Mouse (Mus musculus): ENCODE measurements around the gene Nfatc2.

Gene Nfatc2

DNA sequence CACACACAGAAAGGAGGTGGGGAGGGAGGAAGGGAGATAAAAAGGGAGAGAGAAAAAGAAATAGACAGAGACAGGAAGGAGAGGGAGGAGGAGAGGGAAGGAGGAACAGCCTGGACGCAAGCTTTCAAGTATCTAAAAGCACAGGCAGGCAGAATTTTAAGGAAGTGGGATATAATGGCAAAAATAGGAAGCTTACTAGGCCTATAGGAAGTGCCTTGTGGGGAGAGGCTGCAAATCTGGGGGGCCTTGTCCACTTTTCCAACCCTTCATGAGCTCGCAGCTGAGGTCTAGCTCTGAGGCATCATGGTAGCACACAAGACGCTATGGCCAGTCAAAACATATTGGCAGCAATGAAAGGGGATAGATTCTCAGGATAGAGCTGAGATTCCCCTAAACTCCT is 22.3 kb downstream of the Nfatc2 start:
- DNase-seq (ENCODE audit: low spot score): no peak

DNA sequence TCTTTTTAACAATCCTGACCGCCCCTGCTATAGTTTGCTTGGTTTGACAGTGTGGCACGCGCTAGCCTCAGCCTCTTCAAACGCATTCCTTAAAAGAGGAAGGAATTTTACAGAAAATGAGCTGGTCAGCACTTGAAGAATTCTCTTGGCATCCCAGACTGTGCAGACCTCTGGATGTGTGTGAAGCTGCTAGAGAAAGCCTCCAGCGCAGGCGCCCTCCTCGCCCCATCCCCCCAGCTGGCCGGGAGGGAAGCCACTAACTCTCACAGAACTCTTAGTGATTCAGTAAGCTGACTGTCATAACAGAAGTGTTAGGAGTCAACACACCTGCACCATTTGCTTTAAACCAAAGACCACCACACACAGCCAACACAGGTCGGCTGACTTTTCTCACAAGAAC is 23.3 kb downstream of the Nfatc2 start:
- DNase-seq (ENCODE audit: low spot score): no peak

DNA sequence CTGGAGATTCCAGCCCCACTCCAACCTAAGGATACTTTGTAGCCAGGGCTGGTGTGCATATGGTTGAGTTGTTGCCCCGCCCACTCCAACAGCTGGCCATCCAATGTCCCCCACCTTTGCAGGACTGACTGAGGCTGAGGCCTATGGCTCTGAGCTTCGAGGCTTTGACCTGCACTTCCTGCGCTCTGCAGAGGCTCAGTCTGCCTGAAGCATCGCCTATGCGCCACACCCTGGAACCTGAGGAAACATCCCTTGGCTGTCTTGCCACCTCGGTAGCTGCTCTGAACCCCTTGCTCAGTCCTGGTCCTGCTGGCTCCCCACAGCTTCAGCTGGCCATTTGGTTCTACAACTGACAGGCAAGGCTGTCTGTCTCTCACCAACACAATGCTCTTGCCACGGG is 24.1 kb downstream of the Nfatc2 start:
- no peak for DNase-seq (ENCODE audit: low spot score)

DNA sequence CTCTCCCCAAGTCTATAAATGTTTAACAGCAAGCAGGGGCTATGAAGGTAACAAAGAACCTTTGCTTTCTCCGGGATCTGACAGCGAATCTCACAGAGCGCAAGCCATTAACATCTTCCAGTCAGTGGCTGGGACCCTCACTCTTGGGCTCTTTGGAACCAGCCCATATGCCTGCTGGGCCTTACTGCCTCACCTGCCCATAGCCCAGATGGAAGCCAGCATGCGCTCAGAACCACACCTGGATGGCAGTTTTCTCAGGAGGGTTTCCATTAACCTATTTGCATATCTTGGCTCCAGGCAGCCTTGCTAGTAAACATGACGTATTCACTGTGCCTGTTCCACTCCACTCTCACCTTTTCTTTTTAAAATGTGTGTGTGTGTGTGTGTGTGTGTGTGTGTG is 25.6 kb downstream of the Nfatc2 start:
- DNase-seq (ENCODE audit: low spot score): no peak

DNA sequence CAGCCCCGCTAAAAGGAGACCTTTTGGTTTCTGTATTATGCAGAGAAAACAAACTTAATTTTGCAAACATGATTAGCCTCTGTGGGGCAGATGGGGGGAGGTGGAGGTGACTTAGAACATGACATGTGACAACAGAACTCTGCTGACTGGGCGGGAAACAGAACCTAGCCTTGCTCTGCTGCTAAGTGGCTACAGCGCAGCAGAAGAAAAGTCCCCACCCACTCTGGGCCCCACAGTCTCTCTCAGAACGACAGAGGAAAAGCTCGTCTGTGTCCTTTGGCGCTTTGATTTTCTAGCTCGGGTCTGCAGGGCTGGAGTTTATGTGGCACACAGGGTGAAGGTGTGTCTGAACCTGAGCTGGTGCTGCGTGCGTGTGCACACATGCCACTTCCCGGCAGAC is 26.5 kb downstream of the Nfatc2 start:
- DNase-seq (ENCODE audit: low spot score): no peak

DNA sequence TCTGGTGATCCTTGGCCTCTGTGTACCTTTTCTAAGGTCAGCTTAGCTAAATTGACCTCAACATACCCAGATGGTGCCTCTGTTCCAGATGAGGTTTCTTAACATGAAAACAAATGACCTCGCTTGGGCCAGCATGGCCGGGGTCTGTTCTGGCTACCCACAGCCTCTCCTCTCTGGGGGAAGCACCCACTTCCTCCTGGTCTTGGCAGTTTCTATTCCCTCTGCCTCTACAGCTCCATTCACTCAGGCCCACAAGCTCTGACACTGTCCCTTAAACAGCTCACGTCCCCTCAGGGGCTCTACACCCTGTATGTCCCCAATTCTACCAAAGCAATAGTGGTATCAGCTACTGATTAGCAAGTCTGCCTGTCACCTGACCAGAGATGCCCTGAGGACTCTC is 27.6 kb downstream of the Nfatc2 start:
- no peak for DNase-seq (ENCODE audit: low spot score)

DNA sequence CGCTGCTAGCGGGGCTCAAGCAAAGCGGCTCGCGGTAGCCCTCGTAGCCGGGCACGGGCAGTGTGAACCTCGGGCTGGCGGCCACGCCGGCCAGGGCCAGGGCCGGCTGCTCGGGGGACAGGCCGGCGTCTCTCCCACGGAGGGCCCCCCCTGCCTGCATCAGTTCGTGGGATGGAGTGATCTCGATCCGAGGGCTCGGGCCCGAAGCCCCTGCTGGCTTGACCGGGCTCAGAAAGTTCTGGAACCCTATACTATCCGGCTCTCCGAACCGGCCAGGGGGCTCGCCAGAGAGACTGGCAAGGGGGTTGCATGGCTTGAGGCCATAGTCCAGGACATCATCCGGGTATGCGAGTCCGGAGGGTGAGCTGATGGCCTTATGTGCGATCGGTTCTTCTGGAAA is 30.2 kb downstream of the Nfatc2 start:
- DNase-seq (ENCODE audit: low spot score): no peak

DNA sequence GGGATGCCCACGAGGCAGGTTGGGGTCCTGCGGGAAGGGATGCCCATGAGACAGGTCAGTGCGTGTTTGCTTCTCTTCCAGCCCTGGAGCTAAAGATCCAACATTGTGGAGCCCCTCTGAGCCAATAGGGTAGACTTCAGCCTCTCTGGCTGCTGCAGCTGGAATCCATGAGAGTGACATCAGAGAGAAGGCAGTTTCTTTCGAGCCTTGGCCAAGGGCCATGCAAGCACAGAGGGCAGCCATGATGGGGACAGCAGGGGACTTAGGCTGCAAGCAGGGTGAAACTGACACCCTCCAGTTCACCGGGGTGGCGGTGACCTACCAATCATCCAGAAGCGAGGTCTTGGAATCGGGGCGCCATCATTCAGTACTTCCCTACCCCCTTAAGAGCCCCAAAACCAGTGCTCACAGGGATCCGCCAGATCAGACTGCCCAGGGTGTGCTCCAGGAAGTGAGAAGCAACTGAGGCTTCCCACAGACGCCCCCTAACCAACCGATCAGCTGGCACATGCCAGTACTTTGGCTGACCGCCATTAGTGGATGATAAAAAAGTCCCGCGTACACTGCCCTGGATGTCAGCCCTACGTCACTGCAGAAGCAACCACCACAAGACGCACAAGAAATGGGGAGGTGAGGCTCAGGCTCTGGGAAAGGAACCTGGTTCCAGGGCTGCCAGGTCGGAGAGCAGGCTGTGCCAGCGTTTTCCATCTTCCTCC is 35.8 kb downstream of the Nfatc2 start:
- DNase-seq (ENCODE audit: low spot score): no peak

DNA sequence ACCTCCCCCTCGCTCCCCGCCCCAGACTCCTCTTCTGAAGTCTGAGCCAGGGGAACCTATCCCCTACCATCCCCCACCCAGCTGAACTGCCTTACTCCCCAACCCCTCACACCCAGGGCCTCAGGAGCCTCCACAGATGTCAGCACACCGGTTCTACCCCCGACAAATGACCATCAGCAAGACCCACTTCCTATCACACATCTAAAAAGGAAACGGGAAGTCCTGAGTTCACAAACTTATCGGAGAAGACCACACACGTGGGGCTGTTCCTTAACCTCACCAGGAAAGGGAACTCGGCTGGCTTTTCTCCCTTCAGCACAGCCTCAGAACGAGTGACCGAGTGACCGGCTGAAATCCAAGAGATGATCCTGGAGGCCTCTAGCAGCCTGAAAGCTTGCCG is 38.3 kb downstream of the Nfatc2 start:
- DNase-seq (ENCODE audit: low spot score): no peak

DNA sequence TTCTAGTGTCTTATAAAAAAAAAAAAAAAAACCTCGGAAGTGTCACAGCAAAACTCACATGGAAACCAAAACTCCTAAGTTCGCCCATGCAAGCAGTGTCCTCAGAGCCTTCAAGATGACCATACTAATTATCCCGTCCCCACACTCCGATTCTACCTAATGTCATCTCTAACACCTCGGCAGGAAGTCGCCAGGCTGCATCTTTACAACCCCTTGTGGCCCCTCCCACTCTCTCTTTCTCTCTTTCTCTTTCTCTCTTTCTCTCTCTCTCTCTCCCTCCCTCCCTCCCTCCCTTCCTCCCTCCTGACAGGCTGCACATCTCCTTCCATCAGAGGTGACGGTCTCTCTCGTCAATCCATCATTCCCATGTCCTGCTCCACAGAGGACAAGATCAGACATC is 44.4 kb downstream of the Nfatc2 start:
- DNase-seq (ENCODE audit: low spot score): no peak

DNA sequence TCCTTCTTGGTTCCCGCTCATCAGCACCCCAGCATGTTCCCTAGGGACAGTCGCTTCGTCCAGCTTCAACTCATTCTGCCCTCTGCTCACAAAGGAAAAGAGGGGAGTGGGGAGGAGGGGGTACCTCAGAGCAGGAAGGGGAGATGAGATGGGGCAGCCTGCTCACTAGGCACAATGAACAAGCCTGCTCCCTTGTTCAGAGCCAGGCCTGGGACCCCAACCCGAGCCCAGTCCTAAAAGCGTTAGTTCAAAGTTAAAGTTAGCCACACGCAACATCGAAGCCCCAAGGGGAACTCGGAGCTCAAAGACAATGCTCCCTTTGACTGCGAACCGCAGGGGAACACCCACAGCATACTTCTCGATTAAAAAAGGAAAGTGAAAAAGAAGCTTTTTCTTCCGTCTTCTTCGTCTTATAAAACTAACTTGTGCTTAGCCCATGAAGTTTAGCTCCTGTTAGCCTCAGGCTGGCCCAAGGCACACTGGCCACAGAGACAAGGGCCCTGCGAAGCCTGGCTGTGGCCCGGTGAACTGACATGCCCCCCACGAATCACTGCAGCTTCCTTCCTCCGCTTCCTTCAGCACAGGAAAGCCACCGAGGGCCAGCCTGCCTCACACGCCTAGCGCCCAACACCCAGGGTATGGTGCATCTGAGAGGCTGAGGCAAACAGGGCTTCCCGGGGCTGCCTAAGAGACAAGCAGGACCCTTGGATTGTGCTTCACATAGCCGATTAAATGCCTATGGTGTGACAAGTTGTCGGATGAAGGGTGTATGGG is 45.4 kb downstream of the Nfatc2 start:
- DNase-seq (ENCODE audit: low spot score): no peak

DNA sequence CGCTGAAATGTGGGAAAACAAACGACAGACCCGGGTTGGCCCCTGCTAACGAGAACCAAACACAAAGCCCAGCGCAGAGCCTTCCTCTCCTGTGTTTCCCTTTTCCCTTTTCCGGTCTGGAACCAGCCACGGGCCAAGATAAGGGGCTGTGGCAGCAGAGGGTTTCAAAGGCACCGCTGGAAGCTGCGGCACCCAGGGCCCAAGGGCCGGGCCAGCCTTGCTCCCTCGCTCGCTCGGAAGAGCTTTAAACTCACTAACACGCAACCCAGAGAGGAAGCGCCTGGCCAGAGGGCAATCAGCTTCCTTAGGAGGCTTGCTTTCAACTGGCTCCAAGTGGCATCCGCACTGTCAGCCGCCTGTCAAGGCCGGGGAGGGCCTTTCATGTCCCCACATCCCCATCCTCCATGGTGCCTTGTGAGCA is 47.9 kb downstream of the Nfatc2 start:
- no peak for DNase-seq (ENCODE audit: low spot score)

DNA sequence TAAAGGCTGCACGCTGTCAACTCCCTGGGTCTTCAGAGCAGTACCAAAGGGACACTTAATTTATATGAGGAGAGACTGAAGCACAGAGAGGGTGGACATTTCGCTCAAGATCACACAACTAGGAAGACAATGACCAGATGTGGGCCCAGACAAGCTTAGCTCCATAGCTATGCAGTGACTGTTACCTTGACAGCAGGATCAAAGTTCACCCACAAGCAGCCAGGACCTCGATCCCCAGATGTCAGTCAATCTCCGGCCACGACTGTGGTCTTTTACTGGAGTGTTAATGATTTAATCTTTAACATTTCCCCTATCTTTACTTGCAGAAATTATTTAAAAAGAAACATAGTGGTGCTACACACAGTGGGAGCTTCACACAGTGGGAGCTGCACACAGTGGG is 49.1 kb downstream of the Nfatc2 start:
- DNase-seq (ENCODE audit: low spot score): no peak

DNA sequence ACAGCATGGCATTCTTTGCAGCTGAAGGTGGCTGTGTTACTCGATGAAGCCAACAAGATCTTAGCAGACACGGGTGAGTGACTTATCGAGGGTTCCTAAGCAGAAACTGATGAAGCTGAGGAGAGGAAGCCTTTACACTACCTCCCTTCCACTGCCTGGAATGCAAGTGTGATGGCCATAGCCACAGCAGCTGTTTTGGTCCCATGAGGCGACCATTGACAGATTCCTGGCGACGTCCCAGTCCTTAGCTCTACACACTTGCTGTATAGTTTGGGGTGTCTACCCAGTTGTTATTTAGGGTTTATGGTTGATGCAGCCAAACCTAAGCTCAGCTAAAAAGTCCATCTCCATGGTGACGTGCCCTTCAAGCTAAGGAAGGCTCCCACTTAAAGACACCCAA is 50.2 kb downstream of the Nfatc2 start:
- DNase-seq (ENCODE audit: low spot score): no peak

DNA sequence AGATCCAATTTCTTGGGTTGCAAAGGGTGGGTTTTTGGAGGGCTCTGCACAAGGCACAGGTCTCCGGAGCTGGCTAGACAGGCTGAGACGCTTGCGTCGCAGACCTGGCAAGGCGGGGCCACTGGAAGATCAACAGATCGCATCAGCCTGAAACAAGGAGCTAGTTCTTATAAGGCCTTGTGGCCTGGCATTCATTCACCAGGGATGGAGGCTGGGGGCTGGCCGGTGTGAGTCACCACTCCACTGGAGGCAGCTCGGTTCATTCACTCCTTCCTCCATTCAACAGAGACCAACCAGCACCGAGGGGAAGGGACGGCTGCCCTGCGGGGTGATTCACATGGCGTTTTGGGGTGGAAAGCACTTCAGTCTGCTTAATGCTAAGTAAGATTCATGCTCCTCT is 52.1 kb downstream of the Nfatc2 start:
- DNase-seq (ENCODE audit: low spot score): peak; percentile 59

DNA sequence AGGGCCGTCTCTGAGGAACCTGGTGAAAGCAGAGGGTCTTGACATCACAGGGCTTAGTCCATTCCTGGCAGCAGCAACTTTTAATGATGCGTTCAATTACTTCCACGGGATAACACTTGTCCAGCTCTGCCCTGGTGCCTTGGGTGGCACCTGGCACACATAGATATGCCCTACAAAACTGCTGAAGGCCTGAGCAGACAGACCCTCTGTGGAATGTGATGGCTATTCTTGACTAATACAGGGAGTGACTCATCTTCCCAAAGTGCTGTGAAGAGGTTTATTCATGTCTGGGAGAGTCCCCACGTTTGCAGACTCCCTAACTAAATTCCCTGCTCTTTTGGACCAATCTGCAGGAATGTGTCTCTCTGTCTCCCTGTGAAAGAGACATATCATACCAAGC is 53.4 kb downstream of the Nfatc2 start:
- DNase-seq (ENCODE audit: low spot score): peak; percentile 13

DNA sequence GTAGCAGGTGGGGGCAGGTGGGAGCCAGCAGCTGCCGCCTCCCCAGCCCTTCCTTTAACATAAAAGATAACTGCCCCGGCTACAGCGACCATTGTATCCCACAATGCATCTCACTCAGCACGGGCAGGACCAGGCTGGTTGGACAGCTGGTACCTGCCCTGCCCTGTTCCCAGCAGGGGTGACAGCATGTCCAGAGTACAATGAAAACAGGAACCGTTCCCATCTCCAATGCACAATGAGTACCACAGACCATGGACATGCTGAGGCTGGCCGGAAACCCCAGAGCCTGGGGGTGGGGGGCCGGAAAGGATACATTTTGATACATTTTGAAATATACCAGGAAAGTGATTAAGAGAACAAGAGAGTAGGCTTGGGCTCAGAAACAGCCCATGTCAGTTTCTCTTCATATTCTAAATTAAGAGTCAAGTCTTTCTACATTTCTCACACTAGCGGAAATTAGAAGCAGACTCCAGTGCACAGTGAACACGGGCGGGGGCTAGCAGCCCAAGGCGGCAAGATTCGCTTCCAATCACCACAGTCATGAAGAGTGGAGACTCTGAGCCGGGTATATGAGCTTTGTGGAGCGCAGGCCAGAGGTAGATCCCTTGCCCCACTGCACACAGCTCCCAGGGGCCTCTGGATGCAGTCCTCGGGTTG is 55.4 kb downstream of the Nfatc2 start:
- DNase-seq (ENCODE audit: low spot score): no peak

DNA sequence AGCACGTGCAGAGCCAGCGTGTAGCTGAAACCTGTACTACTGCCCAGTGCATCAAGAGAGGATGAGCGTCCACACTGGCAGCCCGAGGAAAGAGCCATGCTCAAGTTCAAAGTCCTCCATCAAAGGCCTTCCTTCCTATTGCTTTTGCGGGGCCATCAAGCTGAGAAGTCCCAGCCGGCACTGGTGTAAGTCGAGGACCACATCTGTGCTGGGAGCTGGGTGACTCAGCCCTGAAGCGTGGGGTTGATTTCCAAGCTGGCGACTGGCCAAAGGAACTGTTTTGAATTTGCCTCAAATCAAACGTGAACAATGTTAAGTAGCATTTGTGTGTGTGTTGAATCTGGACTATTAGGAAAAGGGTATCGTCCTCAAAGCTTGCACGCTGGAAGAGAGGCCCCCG is 57.4 kb downstream of the Nfatc2 start:
- peak; percentile 88 for DNase-seq (ENCODE audit: low spot score)

DNA sequence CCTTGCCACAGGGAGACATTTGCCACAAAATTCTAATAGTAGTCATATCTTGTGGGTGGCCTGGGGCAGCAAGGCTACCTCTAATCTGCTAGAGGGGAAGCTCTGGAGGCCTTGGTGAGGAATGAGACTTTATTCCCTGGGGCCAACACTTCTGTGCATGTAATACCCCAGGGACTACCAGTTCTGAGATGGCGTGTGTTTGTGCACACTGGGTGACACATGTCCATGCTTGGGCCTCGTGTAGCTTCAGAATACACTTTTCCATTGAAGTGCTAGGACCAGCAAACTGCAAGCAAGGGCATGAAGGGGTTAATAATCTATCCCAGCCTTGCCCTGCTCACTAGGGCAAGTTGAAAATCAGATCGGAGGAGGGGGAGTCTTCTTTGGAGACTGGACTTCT is 58.4 kb downstream of the Nfatc2 start:
- DNase-seq (ENCODE audit: low spot score): no peak

DNA sequence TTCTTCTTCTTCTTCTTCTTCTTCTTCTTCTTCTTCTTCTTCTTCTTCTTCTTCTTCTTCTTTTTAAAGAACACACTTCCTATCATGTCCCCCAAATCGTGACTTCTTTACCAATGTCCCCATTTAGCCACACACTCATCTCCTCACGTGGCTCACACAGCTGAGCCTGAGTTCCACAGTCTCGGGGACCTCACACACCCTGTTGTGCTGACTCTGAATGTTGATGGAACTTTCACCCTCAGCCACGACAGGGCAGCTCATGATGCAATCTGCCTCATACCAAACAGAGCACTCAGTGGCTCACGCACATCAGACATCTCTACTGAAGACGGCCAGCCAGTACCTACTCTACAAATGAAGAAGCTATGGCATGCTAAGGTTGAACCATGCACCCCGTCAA is 60.2 kb downstream of the Nfatc2 start:
- no peak for DNase-seq (ENCODE audit: low spot score)

DNA sequence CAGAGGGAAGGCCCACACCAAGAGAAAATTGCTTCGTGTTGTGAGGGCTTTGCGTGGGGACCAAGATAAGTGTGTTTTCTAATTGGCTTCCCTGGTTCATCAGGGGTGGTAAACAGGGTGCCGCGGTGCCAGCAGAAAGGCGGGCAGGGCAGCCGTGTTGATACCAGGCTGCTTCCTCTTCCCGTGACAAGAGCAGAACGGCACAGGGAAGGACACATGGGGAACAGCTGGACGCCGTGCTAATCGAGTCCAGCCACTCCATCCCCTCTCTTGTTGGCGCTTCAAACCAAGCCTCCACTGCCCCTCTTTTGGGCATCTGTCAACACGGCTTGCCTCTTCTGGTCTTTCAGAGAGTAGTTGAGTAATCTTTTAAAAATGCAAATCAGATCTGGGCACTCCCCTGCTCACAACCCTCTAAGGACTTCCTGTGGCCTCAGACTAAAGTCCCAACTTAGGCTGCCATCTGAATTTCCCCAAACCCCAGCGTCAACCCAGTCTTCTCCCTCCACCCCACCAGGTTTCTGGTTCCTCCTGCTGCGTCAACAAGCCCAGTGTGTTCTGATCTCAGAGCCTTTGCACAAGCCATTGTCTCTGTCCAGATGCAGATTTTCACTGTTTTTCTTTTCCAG is 61.7 kb downstream of the Nfatc2 start:
- DNase-seq (ENCODE audit: low spot score): no peak

DNA sequence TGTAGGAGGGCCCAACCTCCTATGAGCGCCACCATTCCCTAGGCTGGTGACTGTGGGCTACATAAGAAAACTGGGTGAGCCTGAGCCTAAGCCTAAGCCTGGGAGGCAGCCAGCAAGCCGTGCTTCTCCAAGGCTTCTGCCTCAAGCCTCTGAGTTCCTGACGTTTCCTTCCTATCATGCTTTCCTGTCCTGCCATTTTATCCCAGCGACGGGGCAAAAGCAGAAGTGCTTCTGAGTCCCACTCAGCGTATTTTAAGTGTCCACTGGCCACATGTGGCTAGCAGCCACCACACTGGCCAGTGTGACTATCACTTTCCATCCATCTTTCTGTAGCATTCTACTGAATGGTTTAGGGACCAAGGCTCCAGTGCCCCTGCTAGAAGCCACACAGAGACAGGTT is 62.4 kb downstream of the Nfatc2 start:
- DNase-seq (ENCODE audit: low spot score): no peak

Measured in MN1 (cell line).